Mouse (Mus musculus) intestine, embryonic 16.5 days (tissue): ENCODE measurements at regions not wholly inside any gene's neighbourhood (a gene's known extent, or its start where the extent isn't known, plus 50 kb on each side); places are given as distances from the start of the nearest gene placed in this dataset.

Source experiments
- ATAC-seq: fragments of 200-750 bp; cut with Nextera tagmentation; 2 replicates; pipeline ENCODE4 v1.8.0; 2017; ENCODE audit warnings: moderate TSS enrichment, moderate library complexity
- H3K27ac ChIP-seq: fragments of 300-500 bp; sonication (generic); 2 replicates; pipeline ENCODE4 v1.5.1; 2014; ENCODE audit warnings: mild to moderate bottlenecking, low read length
- H3K27me3 ChIP-seq: fragments of 300-500 bp; sonication (generic); replicated peaks from 2 replicates; pipeline ENCODE4 v1.6.1; 2014; ENCODE audit warnings: low read length, control low read depth, mixed read lengths; ENCODE audit not compliant: control insufficient read depth, insufficient read depth
- H3K36me3 ChIP-seq: fragments of 300-500 bp; sonication (generic); 2 replicates; pipeline ENCODE4 v1.6.1; 2014; ENCODE audit warnings: low read length, control low read depth; ENCODE audit not compliant: control insufficient read depth, insufficient read depth
- H3K4me1 ChIP-seq: fragments of 300-500 bp; sonication (generic); 2 replicates; pipeline ENCODE4 v1.6.1; 2014; ENCODE audit warnings: low read length, control low read depth, mixed read lengths; ENCODE audit not compliant: control insufficient read depth, insufficient read depth
- H3K4me2 ChIP-seq: fragments of 300-500 bp; sonication (generic); 2 replicates; pipeline ENCODE4 v1.6.1; 2014; ENCODE audit warnings: low read depth, low read length, control low read depth
- H3K4me3 ChIP-seq: fragments of 300-500 bp; sonication (generic); 2 replicates; pipeline ENCODE4 v1.5.1; 2014; ENCODE audit warnings: mild to moderate bottlenecking, low read length
- H3K9ac ChIP-seq: fragments of 300-500 bp; sonication (generic); 2 replicates; pipeline ENCODE4 v1.6.1; 2014; ENCODE audit warnings: low read depth, low read length
- H3K9me3 ChIP-seq: fragments of 300-500 bp; sonication (generic); 2 replicates; pipeline ENCODE4 v1.6.1; 2016; ENCODE audit warnings: low read length, control low read depth; ENCODE audit not compliant: control insufficient read depth
- WGBS: fragments of 180-500 bp; shearing (Covaris S2); extraction: QIAGEN DNeasy Blood & Tissue Kit; methylation state at CpG from one replicate; pipeline ENCODE4 v1.1.7; 2014; 5-methylcytosine and 5-hydroxymethylcytosine counted together

DNA sequence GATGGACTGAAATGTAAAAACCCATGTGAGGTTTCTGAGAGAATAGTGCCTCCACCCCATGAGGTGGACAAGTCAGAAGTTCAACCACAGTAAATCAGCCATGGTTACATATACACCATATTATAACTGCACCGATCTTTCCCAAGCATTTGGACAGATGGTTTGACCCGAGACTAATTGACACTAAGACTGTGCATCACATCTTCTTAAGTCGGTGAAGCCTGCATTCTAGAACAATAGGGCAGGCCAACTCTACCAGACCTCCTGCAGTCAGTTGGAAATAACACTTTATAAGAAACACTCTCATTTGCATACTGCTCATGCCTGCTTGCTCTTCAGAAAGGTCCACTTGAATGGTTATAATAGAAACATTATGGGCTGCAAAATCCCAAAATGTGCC is 88.0 kb upstream of the March11 start:
- no peak for ATAC-seq
- Histone ChIP-seq H3K4me2 (no peak overlapping the region), H3K27me3 (no peaks in the 10 kb centered on the region), H3K36me3 (no peaks in the 10 kb centered on the region), H3K9me3 (no peaks in the 10 kb centered on the region), H3K4me3 (no peak overlapping the region), H3K9ac (no peak overlapping the region), H3K4me1 (no peaks in the 10 kb centered on the region), H3K27ac (no peak overlapping the region)
- WGBS: 76% methylated on average over 3 of the region's 3 CpGs

GRCm38 (mm10) chr15:26228646-26229045 is 80.2 kb upstream of the March11 start:
- no peaks in the 10 kb centered on the region for H3K36me3 ChIP-seq
- H3K4me1 ChIP-seq: no peaks in the 10 kb centered on the region
- H3K4me3 ChIP-seq: no peak overlapping the region
- H3K9ac ChIP-seq: no peak overlapping the region
- H3K27ac ChIP-seq: no peak overlapping the region
- no peaks in the 10 kb centered on the region for H3K27me3 ChIP-seq
- no peak for ATAC-seq
- H3K9me3 ChIP-seq: no peaks in the 10 kb centered on the region
- H3K4me2 ChIP-seq: no peak overlapping the region
- 74% methylated on average over 4 of the region's 4 CpGs for WGBS
